Mouse (Mus musculus): ENCODE results near the gene 1700122O11Rik.
A peak's percentile ranks its signal among the peaks of the same experiment; 100 is the strongest.

The 1700122O11Rik gene

DNA sequence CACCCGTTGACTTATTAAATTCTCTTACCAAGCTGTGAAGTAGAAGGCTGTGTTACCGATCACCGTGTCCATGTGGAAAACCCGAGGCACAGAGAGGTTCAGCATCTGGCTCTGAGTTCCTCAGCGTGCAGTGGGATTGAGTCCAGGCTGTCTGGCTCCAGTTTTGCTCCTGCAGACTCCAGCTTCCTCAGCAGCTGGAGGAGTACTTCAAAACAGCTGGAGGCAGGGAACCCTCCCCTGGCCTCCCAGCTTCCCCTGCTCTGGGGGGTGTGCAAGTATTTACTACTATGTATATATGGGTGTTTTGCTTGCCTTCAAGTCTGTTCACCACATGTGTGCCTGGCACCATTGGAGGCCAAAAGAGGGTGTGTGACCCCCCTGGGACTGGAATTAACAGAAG, 9.8 kb downstream of the 1700122O11Rik start:
- DNase-seq (ENCODE audit: low read depth in 1 of 2, low spot score in 2 of 2): no peak

DNA sequence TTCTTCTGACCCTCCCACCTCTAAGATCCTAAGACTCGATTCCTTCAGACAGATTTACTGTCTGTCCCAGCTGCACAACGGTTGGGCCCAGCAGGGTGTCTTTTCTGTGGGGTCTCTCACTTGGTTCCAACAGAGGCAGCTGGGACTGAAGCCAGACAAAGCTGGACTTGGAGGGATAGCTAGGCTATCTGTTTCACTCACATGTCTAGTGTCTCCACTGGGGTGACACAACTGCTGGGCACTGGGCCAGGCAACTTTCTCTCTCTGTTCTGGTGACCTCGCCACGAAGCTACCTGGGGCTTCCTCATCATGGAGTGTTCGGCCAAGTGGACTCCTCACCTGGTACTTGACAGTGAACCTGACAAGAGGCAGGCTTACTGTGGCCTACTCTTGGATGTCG, 10.4 kb downstream of the 1700122O11Rik start:
- no peak for DNase-seq (ENCODE audit: low read depth in 1 of 2, low spot score in 2 of 2)

DNA sequence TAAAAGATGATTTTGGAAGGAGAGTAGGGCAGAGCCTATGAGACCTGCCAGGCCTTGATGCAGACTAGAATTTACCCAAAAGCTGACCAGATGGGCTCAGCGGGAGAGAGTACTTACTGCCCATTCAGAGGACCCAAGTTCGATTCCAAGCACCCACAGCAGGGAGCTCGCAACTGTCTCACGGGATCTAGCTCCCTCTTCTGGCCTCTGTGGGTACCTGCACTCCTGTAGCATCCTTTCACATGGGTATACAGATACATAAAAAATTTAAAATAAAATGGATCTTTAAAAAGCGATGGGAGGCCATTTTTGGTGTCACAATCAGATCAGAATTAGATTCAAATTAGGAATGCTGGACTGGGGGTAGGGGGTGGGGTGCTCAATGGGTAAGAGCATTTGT, 11.1 kb downstream of the 1700122O11Rik start:
- DNase-seq (ENCODE audit: low read depth in 1 of 2, low spot score in 2 of 2): no peak

DNA sequence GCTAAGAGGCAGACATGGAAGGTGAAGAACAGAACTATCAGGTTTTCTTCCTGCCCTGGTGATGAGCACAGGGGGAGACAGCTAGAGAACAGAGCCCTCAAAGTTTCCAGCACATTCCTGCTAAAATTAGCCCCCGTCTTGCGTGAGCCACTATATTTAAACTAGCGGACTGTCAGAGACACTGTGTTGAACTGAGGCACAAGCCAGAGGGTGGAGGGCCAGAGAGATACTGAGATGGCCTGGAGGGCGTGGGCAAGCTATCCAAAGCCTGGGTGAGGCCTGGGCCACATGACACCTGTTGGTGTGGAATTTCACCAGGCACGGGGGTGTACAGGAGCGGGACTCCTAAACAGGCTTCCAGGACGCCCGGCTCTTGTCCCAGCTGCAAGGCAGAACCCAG, 14.0 kb downstream of the 1700122O11Rik start:
- no peak for DNase-seq (ENCODE audit: low read depth in 1 of 2, low spot score in 2 of 2)

DNA sequence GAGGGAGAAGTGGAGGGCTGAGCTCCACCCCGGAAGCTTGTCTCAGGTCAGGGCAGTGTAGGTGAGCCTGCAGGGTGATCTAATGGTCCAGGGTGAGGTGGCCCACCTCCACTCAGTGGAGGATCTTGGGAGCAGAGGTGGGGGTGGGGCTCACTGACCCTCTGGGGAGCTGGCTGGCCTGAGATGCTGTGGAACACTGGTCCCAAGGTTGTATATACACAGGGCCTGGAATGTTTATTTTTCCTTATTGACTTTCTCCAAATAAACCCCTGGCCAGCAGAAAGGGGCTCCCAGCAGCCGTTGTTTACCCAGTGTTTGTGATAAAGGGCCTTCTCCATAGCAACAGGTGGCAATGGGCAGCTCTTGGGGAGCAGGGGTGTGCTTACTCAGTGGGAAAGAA, 18.5 kb downstream of the 1700122O11Rik start:
- DNase-seq (ENCODE audit: low read depth in 1 of 2, low spot score in 2 of 2): no peak

DNA sequence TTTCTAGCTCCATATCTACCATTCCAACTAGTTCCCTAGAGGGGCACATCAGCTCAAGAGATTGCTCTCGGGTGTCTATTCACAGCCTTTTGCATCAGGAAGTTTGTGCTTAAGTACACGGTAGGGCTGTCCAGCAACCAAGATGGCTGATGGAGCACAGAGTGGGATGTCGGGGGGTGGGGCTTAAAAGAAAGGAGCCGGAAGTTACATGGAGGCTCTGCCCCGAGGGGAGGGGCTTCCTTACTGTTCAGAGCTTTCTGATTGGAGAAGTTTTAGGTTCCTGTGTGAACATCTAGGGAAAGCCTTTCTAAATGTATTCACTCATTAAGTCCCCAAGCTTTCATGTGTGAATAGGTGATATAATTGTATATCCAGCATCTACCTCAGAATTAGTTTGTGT, 21.5 kb downstream of the 1700122O11Rik start:
- no peak for DNase-seq (ENCODE audit: low read depth in 1 of 2, low spot score in 2 of 2)

DNA sequence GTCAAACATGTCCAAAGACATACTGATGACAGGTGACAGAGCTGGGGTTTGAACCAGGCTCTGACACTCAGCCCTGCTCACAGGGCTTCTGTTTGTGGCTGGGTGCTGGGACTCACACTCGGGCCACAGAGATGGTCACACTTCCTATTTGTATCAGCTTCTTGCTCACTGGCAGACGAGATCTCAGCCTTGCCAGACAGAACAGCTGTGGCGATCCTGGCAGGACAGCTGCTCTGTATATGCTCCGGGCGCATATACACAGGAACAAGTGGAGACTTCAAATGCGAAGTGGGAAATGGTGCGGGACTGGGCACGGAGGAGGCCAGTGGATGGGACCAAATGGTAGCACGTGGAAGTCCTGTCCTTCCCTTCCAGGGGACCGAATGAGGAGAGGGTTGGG, 25.5 kb downstream of the 1700122O11Rik start:
- DNase-seq (ENCODE audit: low read depth in 1 of 2, low spot score in 2 of 2): no peak

DNA sequence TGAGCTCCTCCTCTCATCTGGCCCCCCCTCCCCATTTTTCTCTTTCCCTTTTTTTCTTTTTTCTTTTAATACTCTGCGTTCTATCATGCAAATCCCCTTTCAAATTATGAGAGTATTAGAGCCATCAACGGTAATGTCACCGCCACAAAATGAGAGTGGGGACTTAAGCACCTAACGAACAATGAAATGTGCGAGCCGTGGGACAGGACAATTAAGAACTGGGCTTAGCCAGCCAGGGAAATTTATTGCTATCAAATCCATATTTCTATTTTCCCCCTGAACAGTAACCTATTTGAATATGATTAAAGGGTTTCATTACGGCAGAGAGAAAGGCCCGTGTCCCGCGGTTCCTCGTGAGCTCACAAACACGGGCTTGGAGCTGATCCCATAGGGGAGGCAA, 27.0 kb downstream of the 1700122O11Rik start:
- no peak for DNase-seq (ENCODE audit: low read depth in 1 of 2, low spot score in 2 of 2)

DNA sequence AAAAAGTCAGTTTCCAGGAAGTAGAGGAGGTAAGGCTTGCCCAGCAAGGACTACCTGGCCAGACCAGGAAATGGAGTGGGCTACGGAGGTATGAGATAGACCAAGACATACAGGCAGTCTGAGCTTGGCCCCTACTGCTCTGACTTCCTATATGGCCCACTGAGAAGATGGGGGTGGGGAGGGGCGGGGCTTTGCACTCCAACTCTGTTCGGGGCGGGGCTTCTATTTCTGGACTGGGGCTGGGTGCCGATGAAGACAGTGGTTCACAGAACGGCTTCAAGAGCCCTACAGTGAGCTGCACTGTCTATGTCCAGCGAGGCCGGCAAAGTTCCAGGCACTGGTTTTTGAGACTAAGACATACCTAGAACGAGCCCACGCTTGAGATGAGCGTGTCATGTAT, 27.8 kb downstream of the 1700122O11Rik start:
- DNase-seq (ENCODE audit: low read depth in 1 of 2, low spot score in 2 of 2): no peak

DNA sequence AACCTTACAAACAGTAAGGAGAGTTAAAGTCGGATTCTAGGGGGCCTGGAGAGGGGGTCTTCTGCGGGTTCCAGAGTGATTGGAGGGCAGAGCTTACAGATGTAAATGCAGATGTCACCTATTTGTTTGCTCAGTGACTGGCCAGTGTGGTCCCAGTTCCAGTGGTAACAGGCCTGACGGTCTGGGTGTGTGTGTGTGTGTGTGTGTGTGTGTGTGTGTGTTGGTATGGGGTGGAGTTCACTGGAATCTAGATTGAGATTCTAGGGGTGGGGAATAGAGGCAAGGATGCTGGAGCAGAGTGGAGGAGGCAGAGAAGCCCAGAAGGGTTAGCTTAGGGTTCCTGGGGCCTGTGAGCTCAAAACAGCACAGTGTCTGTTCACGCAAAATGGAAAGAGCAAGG, 32.3 kb downstream of the 1700122O11Rik start:
- no peak for DNase-seq (ENCODE audit: low read depth in 1 of 2, low spot score in 2 of 2)

DNA sequence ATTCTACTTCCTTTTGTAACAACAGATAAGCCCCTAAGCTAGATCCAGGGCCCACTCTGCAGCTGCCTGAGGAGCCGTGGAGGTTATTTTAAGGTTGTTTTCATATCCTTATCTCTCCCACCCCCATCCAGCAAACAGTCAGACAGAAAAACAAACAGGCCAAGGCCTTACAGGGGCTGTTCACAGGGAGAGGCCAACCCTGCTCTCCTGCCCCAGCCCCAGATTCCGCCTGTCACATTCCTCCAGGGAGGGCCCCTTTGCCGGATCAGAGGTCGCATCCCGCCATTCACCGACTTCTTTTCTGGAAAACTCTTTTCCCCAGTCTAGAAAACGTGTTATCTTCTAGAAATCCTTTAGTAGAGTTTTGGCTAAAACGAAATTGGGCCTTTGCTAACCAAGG, 33.0 kb downstream of the 1700122O11Rik start:
- no peak for DNase-seq (ENCODE audit: low read depth in 1 of 2, low spot score in 2 of 2)

DNA sequence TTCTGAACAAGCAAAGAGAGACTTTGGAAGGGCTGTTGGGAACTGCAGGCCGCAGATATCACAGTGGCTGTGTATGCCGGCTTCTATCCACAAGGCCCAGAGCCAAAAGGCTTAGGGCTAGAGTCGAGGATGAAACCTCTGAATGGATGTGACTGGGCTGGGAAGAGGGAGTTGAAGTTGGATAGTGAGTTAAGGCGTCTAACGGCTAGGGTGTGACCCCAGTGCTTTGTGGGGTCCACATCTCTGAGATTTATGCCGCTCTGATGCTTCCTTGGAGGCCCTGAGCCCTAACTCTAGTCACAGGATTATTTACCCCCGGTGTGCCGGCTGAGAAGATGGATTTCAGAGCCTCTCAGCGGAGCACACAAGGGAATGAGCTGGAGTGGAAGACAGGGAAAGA, 33.5 kb downstream of the 1700122O11Rik start:
- DNase-seq (ENCODE audit: low read depth in 1 of 2, low spot score in 2 of 2): no peak

DNA sequence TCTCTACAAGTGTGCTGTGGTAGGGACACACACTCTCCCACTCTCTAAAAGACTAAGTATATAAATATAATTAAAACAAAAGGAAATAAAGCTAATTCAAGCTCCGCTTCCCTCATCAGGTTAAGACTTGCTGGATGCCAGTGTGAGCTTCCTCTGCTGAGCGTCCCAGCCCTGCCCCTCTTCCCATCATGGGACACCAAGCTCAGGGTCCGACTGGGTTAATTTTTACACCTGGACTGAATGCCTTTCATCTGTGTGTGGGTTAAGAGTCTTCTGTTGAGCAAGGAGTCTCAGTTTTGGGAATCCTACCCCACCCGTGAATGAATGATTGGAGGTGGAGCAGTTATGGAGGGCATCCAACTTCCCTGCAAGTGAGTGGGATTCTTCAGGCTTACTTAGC, 35.6 kb downstream of the 1700122O11Rik start:
- DNase-seq (ENCODE audit: low read depth in 1 of 2, low spot score in 2 of 2): no peak

DNA sequence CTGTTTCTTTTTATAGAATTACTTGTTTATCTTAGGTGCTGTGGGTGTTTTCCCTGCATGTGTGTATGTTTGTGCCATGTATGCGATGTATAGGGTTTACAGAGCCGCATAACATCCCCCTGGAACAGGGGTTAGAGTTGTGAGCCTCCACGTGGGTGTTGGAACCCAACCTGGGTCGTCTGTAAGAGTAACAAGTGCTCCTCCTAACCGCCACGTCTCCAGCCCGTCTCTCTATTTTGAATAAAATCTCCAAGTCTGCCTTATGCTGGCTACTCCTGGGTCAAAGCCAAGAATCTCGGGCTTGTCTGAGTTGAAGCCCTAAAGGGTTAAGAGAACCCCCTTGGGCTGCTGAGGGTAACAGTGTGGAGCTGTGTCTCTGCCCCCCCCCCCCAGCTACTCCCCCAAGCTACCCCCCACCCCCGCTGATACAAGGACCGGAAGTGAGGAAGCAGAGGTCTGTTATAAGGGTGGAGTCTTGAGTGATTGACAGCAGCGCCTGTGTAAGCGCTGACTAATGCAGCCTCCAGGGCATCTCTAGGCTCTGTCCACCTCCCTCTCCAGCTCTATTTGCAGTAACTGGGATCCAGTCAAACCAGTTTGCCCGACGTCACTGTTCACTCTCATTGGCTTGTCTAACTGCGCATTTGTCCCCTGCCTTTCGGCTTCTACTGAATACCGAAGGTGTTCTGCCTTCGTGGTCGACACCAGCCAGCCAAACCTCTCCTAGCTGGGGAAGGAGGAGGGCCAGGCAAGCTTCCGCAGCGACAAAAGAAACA, 36.3 kb downstream of the 1700122O11Rik start:
- DNase-seq (ENCODE audit: low read depth in 1 of 2, low spot score in 2 of 2): peak in 1 of 2 experiments; percentile 2

DNA sequence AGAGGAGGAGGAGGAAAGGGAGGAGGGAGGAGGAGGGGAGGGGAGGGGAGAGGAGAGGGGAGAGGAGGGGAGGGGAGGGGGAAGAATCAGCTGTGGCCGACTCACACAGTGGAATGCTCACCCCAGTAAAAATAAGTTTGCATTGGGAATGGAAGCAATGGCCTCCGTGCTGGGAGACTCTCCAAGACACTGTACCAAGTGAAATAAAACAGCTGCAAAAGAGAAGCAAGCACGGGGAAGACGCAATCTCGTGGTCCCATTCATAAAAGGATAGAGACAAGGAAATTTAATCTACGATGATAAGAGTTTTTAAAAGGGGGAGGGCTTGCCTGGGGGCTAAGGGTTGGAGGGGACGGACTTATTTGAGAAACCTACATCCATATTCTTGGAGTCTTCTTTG, 36.9 kb downstream of the 1700122O11Rik start:
- DNase-seq (ENCODE audit: low read depth in 1 of 2, low spot score in 2 of 2): no peak

DNA sequence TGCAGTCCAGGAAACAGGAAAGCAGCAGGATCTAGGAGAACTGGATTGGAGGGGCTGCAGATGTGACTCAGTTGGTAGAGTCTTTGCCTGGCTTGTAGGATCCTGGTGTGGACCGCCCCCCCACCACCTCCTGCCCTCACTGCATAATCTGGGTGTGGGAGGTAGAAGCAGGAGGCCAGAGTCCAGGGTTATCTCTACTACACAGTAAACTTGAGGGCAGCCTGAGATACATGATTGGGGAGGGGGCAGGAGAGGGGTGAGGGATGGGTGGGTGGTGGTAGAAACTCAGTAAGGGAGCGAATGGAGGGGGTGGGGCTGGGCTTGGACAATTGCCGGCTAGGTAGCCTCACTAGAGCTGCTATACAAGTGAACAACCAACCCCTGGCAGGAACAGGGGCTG, 38.3 kb downstream of the 1700122O11Rik start:
- DNase-seq (ENCODE audit: low read depth in 1 of 2, low spot score in 2 of 2): no peak

DNA sequence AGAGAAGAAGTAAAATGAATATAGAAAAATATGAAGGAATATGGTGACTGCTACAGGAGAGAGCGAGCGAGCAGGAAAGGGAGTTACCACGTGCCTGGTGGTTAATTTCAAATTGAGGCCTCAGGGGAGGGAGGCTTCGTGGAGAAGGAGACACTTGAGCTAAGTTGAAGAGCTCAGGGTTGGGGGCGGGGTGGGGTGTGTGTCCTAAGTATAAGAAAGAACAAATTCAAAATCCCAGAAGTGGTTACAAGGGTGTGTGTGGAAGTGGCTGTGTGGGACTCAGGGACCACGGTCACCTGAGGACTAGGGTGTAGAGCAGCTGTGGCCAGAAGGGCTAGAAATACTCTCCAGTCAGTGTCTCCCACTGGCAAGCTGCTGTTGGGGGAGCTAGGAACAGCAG, 38.7 kb downstream of the 1700122O11Rik start:
- DNase-seq (ENCODE audit: low read depth in 1 of 2, low spot score in 2 of 2): no peak

DNA sequence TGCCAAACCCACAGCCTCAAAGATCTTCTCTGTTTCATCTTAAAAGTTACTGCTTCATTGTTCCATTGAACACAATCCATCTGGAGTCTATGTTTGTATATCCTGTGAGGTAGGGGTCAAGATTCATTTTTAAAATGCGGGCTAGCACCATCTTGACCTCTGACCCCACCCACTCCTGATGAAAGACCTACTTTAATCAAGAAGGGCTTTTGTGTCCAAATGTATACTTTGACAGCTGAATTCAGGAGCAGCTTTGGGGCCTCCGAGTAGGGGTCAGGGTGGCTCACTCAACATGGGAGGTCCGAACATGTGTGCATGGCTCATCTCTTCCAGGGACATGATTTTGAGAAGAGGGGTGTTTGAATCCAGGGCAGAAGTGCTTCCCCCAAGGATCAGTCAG, 40.3 kb downstream of the 1700122O11Rik start:
- no peak for DNase-seq (ENCODE audit: low read depth in 1 of 2, low spot score in 2 of 2)

DNA sequence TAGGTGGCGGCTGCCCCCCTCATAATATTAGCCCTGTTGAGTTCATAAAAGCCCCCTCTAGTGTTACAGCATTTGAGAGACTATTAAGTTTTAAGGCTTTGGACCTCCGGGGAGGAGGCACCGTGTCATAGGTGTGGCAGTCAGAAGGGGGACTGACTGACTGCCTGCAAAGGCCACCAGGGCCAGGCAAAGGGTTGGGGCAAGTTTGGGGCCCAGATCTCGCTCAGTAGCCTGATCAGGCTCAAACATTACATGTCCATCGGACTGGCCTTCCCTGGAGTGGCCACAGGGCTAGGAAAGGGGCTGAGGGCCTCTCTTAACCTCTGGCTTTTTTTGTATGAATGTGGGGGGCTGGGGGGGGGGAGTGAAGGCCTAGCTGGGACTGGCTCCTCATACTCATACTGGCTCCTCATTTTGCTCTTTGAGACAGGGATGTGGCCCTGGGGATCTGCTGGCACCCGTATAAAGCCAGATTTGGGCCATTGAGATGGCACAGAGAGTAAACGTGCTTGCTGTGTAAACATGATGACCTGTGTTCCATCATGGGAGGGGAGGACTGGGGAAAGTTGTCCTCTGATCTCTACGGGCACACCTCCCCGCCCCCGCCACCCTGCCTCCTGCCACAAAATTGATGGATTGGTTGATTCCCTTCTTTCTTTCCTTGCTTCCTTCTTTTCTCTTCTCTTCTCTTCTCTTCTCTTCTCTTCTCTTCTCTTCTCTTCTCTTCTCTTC, 47.5 kb downstream of the 1700122O11Rik start:
- DNase-seq (ENCODE audit: low read depth in 1 of 2, low spot score in 2 of 2): no peak

DNA sequence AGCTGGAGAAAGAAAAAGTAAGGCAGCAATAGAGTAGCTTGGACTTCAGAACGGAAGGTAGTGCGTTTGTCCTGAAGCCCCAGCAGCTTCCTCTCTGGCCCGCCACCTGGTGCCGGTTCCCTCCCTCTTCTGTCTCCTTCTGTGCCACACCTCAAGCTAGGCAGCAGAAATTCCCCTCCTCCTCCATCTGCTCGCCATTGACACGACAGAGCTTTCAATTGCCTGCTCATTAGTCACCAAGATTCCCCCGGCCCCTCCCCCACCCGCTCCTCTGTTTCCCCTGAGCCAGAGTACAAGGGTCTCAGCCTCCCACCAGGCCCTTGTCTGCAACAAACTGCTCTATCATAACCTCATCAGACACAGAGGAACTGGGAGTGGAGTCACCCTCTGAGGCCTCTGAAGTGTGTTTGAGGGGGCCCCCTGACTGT, 48.1 kb downstream of the 1700122O11Rik start:
- DNase-seq (ENCODE audit: low read depth in 1 of 2, low spot score in 2 of 2): no peak

DNA sequence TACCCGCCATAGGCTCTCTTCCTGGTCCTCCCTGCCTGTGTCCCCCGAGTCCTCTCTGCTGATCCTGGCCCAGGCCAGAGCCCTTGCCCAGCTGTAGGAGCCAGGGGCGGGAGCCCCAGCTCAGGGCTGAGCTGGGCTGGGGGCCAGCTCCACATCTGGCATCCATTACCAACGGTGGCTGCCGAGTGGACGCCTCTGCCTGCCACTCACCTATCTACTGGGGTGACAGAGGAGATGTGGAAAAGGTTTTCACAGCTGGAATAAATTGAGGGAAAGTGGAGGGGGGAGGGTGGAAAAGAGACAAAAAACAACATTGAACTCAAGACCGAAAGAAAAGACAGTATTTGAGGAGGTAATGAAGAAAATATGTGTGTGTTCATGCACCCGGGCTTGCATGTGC, 49.3 kb downstream of the 1700122O11Rik start:
- DNase-seq (ENCODE audit: low read depth in 1 of 2, low spot score in 2 of 2): no peak

DNA sequence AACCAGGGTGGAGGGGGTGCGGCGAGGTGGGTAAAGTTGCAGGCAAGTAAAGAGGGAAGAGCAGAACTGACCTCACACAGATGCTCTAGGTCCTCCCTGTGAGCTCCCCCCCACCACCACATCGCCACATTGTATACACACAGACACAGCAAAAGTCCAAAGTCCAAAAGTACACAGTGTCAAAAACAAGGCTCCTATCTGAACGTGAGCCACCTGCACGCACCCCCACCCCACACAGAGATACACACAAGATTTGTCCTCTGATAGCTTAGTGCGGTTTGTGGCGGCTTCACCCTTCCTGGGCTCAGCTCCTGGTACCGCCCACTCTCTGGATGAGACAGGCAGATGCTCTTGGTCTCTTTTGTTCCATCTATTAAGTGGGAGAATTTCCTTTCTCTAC, 50.0 kb downstream of the 1700122O11Rik start:
- no peak for DNase-seq (ENCODE audit: low read depth in 1 of 2, low spot score in 2 of 2)

All from monocyte, adult 2 months (primary cell).